Mouse (Mus musculus) cerebellum, adult 11-12 months (tissue): ENCODE measurements around the gene Zfyve1.
"Not testable (repeated sequence)": the region's sequence is repeated elsewhere in the genome, so short reads cannot be mapped to it uniquely, and the experiment has no call there.

Source experiments
- DNase-seq: peaks from one replicate; pipeline ENCODE4 v3.0.0; 2022

The Zfyve1 gene

GRCm38 (mm10) chr12:83597025-83597501 is at the start of gene Zfyve1:
Gene Zfyve1 (minus strand): TSS chr12:83597222.
- DNase-seq = peak; percentile 94

DNA sequence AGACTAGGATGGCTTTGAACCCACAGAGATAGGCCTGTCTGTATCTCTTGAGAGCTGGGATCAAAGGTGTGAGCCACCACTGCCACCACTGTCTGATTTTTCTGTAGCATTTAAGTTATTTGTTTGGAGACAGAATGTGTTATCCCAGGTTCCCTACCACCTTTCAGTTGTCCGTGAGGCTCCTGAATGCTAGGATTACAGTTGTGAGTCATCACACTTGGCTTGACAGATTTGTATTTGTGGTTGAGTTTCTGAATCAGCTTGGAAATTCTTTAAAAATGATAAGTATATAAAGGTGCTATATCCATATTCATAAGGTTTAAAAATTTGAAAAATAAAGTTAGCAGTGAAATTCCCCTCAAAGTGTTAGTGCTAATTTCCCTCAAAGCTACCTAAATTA is 46.1 kb upstream of the Zfyve1 start:
- DNase-seq = no peak

GRCm38 (mm10) chr12:83641233-83641632 is 44.2 kb upstream of the Zfyve1 start:
- no peak for DNase-seq

- DNase-seq = no peak
Measured at GRCm38 (mm10) chr12:83633807-83634206, 36.8 kb upstream of the Zfyve1 start.

GRCm38 (mm10) chr12:83632680-83633025 is 35.6 kb upstream of the Zfyve1 start:
- DNase-seq = peak; percentile 58

DNA sequence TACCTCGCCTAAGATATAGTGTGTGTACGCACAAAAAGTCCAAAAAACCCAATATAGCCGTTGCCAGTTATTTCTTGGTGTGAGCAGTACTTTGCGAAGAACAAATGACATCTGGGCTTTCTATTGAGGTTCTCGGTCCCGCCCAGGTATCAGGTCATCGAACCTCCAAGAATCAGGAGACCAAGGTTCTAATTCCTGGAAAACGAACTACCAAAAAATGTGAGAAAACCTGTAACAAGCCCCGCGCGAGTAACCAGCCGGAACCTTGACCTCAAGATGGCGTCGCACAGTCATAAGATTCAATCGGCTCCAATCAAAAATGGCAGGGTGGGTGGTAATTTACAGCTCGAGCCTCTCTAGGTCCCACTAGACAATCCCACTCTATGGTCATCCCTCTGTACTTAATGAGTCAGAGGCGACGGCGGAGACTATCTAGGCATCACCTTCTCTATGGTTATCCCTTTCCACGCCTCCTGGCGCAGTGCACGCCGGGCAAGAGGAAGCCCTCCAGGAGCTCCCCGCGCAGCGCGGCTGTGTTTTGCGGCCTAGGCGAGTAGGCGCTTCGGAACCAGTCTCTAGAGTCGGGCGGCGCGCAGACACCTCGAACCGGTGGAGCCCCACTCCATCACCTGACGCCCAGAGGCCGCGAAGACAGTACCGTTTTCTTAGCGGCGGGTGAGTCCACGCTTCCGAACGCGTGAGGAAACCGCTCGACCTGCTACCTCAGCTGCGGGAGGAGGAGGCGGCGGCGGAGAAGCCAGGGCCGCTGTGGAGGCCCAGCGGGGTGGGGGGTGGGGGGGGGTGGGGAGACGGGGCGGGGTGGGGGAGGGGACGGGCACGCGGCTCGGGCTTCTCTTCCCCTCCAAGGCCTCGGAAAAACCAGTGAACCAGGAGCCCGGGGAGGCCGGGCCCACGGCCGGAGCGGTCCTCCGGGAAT is 35.0 kb upstream of the Zfyve1 start:
- peak; percentile 98 for DNase-seq

GRCm38 (mm10) chr12:83630936-83631335 is 33.9 kb upstream of the Zfyve1 start, which contains the start of gene Rbm25:
Gene Rbm25 (plus strand): TSS chr12:83631236.
- not testable (repeated sequence) for DNase-seq

DNA sequence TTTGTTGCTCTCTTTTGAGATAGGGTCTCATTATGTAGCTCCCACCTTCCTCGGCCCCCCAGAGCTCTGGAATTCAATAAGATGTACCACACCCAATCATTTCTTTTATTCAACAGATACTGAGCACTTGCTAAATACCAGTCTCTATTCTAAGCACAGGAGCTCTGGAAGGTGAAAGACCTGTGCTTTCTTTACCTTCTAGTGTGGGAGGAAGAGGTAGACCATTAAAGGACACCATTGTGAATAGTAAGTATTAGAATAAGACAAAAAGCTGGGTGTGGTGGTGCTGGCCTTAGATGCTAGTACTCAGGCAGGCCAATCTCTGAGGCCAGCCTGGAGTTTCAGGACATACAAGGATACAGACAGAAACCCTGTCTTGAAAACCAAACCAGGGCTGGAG is 27.3 kb upstream of the Zfyve1 start:
- no peak for DNase-seq

DNA sequence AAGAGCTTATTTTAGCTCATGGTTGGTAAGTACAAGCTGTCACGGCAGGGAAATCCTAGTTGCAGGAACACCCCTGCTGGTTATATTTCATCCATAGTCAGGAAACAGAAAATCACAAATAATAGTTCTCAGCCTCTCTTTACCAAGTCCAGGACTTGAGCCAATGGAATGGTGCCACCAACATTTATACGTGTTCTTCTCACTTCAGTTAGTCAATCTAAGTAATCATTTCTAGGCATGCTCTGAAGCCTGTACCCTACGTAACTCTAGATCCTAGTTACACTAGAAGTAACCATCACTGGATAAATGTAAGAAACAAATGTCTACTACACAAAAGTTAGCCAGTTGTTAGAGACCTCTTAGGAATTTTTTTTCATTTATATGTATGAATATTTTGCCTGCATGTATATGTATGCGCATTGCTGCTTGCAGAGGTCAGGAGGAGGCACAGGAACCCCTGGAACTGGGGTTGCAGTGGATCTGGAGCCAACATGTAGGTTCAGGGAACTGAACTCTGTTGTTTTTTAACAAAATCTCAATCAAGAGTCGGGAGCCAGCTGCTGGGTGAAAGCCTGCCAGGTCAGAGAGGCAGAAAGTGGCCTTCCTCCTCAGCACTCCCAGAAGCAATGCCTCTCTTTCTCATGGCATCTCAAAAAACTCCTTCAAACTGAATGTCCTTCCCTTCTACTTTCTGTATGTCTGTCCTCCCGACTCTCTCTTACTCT is 25.2 kb upstream of the Zfyve1 start:
- no peak for DNase-seq

GRCm38 (mm10) chr12:83620694-83621093 is 23.7 kb upstream of the Zfyve1 start:
- not testable (repeated sequence) for DNase-seq

GRCm38 (mm10) chr12:83618981-83619380 is 22.0 kb upstream of the Zfyve1 start:
- DNase-seq = no peak

GRCm38 (mm10) chr12:83617261-83617660 is 20.2 kb upstream of the Zfyve1 start:
- no peak for DNase-seq

- DNase-seq = not testable (repeated sequence)
Measured at GRCm38 (mm10) chr12:83606411-83606810, 9.4 kb upstream of the Zfyve1 start.

GRCm38 (mm10) chr12:83602285-83602684 is 5.3 kb upstream of the Zfyve1 start:
- no peak for DNase-seq

GRCm38 (mm10) chr12:83597881-83598280 is 859 bp upstream of the Zfyve1 start:
- no peak for DNase-seq

- DNase-seq = no peak
Measured at GRCm38 (mm10) chr12:83596191-83596954, 649 bp downstream of the Zfyve1 start.

- DNase-seq = no peak
Measured at GRCm38 (mm10) chr12:83594454-83595040, 2.5 kb downstream of the Zfyve1 start.

GRCm38 (mm10) chr12:83591754-83592501 is 5.1 kb downstream of the Zfyve1 start:
- no peak for DNase-seq

- no peak for DNase-seq
Measured at GRCm38 (mm10) chr12:83586628-83587027, 10.4 kb downstream of the Zfyve1 start.

DNA sequence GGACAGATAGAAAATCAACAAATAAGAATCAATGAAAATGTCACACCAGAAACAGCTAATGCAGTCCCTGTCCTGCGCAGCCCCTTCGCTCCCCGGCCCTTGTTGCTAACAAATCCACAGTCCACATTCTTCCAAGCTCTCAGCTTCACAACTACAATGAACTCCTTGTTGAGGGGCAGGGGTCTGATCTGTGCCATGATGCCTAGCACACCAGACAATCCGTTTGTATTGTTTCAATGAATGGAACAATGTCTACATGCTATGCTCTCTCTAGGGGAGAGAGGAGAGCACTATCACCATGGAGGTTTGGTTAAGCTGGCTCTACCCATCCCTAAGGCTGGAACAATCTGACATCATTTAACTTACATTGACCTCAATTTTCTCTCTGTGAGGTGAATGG is 14.3 kb downstream of the Zfyve1 start:
- no peak for DNase-seq

GRCm38 (mm10) chr12:83582106-83582505 is 14.9 kb downstream of the Zfyve1 start:
- DNase-seq = no peak

DNA sequence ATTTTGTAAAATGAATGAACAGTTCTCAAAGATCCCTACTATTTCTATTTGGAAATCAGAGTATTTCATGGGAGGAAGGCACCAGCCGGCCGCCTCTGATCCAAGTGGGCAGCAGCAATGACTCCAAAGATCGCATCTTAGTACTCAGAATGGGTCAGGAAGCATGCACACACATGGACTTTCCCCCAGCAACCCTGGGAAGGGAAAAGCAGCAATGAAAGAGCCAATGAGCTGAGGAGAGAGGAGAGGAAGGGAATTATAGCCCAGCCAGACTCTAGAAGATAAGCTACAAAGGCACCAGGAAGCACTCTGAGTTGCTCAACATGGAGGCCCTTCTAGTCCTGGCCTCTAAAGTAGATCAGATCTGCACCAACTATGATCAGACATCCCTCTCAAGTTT is 16.7 kb downstream of the Zfyve1 start:
- no peak for DNase-seq
